Mouse (Mus musculus) naive thymus-derived CD4-positive, alpha-beta T cell, adult 2 months (primary cell): ENCODE results near the gene Trio.
"Not testable (repeated sequence)": the region's sequence is repeated elsewhere in the genome, so short reads cannot be mapped to it uniquely, and the experiment has no call there.

Source experiments
- DNase-seq: peaks from one replicate; pipeline ENCODE4 v3.0.0-alpha.2; 2011; ENCODE audit warnings: low read depth

Trio gene

DNA sequence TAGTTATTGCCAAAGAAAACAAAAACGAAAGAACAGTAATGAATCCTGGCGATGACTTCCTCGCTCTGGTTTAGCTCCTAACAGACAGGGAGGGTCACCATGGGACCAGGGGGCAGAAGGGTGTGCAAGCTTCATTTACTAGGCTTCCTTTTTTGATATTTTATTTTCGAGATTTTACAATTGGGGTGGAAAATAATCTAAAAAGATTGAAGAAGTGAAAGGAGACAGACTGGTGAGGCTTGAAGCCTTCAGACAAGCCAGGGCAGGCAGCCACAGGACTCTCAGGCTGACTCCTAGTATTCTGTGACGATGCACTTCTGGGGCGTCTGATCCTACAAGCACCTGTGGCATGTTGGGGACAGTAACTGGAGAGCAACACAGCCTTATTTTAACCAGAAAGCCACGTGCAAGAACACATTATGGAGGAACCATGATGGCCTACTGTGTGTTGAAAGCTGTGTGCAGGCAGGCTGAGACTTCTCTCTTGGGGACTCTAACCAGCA is 253.5 kb downstream of the Trio start:
- no peak for DNase-seq

DNA sequence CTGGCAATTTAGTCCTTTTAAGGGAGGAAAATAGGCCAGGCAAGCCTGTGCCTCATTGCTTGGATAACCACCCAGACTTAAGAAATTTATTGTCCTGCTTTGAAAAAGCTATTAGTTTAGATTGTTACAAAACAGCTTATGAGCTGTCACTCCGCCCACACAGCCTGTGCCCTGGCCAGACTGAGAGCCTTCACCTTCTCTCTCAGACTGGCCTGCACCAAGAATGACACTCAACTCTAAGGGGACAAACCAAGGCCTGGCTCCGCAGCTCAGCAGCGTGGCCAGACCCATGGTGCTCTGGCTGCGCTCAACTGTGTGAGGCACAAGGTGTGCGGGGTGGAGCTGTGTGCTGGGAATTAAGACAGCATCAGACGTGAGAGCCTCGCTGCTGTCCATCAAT is 254.1 kb downstream of the Trio start:
- DNase-seq: no peak

DNA sequence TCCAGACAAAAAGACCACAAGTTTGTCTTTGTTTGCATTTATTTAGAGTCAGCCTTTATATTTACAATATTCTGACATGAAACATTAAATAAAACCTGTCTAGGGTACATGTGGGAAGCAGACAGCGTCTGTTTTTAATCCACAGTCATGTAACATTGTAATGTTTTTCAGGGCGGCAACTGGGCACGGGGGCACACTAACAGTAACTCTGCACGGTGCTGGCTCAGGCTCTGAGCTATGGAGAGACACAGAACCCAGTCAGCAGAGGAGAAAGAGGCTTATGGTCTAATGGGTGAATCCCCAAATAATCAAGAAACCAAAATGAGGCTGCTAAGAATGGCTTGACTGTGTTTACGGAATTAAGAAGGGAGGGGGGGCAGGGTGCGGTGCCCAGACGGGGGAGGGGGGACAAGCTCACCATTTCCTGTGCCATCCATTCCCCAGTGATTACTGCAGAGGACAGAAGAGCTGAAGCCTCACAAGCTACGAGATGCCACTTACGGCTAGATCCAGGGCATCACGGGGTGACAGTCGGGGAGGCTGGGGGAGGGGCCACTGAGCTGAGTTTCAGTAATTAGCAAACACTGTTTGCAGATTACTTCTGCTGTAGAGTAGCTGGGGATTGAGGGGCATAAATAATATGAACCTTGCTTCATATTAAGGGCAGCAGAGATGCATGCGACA is 255.0 kb downstream of the Trio start:
- DNase-seq: no peak

DNA sequence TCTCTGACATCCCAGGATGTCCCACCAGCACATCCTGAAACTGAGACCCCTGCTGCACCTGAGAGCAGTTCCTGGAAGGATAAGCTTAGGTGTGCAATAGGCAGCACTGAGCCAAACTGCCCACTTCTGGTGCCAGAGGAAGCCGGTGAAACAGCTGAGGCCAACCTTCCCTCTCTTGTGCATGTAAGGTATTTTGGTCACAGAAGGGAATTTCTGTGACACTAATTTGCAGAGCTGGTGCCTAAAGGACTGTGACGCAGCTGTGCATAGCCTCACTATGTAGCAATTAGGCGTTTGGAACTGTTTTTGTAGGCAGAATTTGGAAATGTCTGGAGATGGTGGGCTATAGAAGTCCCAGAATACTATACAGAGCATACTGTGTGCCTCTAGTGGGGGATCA is 264.2 kb downstream of the Trio start:
- no peak for DNase-seq

DNA sequence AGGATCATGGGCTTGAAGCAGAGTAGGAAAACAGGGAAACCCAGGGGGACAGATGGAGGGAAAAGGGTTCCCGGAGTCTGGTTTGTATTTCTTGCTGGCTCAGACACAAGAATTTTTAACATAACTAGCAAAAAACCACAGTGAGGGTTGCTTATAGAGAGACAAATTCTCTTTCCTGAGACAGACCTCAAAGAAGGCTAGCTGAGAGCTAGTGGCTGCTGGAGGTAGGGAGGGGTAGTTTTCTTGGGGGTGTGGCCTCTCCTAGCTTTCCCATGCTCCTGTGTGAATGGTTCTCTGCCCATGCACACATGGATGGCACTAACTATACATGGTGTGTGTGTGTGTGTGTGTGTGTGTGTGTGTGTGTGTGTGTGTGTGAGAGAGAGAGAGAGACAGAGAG is 265.0 kb downstream of the Trio start:
- DNase-seq: peak; percentile 35

DNA sequence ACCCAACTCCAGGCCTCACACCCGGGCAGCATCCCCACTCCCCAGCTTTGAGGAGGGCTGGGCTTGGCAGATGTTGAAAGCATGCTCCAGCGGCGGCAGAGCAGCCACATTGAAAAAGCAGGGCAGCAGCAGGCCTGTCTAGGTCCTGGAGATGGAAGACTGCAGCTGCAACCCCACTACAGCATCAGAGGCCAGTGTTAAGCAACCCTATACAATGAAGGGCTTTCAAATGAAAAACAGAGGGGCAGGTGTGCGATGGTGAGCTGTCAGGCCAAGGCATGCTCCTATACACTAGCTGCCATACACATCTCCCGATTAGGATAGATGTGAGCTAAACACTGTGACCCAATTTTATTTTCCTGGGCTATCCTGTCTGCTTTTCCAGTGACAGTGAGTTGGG is 265.8 kb downstream of the Trio start:
- DNase-seq: no peak

DNA sequence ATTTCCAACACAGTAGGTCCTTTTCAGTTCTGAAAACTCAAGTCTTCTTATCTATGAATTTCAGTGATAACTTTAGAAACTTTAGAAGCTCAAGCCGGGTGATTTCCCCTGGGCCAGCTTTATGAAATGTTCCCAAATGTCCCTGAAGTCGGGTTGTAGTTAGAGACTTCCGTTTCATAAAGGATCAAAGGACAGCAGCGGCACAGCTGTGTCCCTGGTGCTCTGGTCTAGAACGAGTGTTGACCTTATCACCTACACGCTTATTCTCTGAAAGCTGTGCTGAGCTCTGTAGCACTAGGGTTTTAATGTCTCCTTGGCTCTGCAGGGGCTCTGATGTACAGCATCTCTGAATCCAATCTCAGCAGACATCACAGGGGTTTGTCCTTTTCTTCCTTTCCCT is 267.0 kb downstream of the Trio start:
- no peak for DNase-seq

DNA sequence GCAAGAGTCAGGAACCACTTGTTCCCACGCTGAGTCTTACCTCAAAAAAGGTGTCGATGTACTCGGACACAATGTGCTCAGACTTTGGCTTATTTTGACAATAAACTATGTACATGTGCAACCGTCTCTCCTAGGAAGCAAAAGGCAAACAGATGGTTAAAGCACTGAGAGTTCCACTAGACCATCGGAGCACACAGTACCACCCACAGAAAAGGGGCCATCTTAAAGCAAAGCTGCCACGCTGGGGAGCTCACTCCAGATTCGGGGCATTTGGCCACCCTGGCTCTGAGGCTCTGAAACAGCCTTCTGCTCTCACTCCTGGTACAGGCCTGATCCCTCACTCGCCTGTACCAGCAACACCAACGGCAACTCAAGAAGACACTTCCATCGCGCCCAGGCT is 269.2 kb downstream of the Trio start:
- no peak for DNase-seq

DNA sequence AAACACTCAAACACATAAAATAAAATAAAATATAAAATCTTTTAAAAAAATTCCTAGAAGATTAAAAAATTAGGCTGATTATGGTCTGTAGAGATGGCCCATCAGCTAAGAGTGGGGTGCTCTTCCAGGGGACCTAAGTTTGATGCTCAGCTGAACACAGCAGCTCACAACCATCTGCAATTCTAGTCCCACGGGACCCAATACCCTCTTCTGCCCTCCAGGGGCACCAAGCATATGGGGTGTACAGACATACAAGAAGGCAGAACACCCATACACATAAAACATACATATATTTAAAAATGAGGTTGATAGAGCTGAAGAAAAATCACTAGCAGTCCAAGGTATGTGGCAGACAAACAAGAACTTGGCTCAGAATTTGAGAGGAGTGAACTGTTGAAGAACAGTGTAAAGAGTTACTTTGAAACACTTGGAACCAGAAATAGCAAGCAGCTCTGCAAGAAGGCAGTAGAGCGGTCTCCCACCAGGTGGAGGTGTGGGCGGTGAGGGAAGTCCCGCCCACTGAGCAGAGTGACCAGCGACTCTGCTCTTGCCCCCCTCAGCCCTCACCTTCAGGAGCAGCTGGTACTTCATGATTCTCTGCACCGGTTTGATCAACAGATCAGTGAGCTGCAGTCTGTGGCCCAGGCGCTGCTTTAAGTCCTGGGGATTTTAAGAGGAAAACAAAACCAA is 270.9 kb downstream of the Trio start:
- DNase-seq: no peak

DNA sequence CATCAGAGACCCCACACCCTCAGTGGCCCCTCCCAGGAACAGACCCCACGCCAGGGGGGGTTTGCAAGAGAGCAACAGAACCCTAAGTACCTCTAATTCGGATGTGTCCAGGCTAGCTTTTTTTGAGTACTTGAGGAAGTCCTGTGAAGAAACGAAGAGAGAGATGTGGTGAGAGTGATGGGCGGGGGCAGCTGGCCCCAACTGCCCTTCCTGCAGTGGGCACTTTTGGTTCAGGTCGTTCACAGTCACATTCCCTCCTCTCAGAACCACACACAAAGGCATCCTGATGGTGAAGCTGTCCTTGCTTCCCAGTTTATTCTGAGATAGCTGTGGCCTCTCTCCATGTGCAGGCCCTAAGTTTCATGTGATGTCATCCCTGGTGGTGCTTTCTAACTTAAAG is 271.7 kb downstream of the Trio start:
- DNase-seq: no peak

DNA sequence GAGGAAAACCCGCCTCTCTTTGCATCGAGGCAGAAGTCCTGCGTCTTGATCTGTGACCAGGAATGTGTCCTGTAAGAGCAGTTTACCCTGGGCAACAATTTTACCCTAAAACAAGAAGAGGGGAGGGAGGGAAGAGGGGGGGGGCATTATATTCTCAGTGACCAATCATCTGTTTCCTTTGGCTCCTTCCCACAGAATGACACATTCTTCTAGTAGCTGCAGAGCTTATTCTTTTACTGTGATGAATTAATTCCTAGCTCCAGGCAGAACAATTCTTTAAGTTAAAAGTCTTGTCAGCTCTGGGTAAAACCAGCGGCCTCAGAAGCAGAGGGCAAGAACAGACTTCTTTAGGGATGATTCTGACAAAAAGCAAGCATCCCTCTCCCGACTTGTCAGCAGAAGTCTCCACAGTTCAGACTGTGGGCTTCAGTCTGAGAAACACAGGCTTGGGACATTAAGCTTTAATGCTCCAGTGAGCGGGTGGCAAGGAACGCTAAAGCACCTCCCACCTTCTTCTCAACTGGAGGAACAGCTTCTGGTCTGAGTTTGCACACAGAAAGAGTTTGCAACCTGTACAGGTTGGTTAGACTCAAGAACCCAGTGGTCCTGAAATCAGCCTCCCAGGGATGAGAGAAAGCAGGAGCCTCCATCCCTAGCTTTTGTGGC is 272.8 kb downstream of the Trio start:
- no peak for DNase-seq

DNA sequence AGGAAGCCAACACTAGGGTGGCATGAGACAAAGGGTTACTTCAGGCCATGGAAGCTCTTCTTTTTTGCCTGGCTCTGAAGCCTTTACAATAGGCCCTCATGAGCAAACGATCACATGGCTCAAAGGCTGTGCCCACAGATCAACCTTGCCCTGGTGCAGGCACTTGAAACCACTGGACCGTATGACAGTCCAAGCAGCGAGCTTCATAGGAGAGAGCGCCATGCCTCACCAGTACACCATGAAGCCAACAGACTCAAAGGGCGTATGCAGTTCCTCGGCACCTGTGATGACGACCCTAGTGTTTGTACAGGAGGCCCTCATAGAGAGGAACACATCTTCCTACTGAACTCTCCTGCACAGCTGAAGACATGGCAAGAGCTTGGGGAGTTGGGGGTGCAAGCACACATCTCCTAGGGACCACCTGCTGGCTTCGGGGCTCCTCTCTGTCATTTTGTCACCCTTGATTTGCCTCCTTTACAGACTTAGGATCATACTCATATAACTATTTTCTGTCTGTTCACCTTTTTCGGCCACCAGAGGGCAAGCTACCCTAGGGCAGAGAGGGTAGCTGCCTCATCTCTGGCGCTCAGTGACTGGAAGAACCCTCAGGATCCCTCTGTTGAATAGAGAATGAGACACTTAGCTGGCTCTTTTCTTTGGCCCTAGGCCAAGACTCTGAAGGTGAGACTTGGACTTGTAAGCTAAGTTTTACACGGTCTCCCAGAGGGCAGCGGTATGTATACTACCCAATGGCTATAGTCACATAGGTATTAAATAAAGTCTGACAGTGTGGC is 273.8 kb downstream of the Trio start:
- DNase-seq: peak; percentile 84

DNA sequence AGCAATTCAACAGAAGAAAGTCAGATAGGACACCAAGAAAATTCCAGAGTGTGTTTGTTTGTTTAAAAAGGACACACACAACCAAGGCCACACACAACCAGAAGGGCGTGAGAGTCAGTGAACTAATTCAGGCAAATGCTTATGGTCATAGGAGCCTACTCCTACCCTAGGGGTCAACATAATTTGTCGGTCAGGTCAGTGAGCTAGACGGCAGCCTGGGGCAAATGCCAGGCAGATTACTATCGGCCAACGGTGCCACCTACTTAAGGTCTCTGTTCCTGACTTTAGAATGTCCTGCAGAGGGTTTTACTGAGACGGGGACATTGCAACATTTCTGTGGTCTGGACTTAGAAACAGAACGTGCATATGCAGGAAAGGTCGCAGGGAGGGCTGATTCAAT is 276.9 kb downstream of the Trio start:
- no peak for DNase-seq

DNA sequence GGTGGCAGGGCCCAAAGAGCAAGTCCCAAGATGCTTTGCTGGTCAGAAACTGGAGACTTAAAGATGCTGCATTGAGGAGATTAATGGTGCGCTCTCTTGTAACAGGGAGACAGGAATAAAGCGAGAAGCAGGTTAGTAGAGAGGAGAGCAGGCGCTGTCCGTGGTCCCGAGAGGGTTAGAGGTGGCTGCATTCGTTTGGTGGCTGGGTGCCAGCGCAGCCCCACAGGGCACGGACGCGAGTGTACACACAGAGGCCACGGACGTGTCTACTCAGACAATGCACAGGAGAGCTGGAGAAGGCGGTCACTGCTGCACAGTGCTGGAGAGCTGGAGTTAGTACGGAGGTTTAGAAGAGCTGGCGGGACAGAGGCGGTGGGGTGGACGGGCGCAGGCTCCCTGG is 278.1 kb downstream of the Trio start:
- no peak for DNase-seq

DNA sequence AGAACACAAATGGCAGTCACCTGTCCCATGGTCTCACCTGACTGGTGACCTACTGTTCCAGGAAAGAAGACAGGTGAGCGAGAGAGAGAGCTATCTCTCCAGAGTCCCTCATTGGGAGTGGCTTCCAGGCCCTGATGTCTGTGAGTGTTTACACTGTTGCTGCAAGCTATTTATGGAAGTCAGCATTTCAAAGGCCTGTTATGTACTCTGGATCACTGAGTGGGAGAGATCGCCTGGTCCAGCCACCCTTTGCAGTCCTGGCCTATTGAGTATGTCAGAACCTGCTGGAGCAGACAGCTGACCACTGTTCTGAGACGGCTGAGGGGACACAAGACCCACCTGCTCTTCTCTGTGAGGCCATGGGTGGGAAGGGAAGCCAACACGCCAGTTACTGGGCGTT is 280.7 kb downstream of the Trio start:
- no peak for DNase-seq

DNA sequence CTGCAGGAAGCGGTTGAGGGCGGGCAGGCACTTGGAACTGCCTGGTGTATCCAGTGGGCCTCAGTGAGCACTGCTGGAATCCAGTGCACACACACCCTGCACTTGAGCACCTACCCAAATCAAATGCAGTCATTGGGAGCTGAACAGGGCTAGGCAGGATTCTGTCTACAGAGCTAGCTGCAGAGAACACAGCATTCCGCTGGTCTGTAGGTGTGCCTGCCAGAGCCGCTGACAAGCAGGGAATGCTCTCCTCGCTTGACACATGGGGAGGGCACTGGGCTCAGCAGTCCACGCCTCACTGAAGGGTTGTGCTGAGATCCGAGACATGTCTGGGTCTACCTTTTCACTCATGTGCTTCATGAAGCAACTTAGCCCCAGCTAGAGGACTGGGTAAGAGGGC is 285.6 kb downstream of the Trio start:
- DNase-seq: no peak

DNA sequence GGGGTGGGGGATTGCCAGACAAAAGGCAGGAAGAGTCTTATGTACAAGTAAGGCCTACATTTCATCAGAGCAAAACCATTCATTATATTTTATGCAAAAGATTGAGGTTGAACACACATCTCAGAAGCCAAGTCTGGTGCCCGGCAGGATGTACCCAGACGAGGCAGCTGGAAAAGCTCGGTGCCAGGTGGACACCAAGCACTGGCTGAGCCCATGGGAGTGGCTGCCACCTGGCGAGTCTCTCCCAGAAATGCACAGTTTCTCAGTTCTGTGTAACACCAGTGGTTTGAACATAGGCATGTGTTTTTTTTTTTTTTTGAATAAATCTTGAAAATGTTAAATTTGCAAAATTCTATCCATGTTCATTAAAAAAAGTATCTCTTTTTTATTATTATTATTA is 293.8 kb downstream of the Trio start:
- no peak for DNase-seq

DNA sequence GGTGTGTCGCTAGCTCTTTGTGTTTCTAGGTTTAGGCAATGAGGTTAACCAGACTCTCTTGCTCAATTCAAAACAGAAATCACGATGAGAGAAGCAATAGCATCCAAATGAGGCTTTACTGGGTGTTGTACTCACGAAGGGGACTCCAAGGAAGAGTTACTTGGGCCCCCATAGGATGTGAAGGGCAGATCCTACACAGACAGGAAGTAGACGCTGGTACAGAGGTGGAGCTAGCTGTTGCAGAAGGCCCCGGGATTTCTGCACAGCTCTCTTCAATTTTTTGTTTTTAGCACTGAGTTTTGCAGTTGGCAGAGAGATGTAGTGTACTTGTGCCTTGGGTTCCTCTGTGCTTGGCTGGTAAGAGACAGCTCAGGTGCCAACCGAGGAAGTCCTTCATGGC is 299.4 kb downstream of the Trio start:
- peak; percentile 58 for DNase-seq

DNA sequence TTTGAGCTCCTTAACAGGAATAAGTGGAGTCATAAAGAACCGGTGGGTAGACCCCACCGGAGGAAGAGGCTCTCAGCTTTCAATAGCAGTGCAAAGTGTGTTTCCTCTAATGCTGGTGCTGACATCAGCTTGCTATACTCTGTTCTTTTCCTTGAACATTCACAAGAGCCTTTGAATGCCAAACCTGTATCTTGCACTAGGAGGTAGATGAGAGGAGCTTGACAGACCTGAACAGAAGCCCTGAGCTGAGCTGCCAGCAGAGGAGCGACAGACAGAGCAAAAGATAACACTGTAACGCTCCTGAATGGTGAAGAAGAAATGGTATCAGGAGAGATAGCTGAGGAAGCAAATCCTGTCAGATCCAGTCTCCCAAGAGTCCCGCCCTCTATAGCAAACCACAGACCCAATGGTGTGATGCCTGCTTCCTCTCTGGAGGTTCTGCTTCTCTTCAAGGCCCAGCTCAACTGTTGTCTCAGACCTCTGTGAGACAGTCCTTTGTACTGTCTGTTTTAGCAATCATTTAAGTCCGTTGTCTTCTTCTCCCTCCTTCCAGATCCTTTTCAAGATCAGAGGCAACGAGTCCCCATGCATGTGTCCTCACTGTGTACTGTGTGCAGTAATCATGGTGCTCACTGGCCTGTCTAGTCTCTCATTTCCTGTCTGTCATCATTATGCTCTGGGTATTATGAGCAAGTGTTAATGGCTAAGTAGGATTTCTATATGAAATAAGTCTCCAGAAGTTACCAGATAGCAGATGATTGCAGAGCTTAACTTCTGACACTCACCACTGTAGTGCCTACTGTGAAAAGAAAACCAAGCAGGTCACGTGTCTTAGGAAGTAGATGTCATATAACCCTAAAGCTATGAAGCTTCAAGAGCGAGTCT is 300.6 kb downstream of the Trio start:
- peak; percentile 60 for DNase-seq

DNA sequence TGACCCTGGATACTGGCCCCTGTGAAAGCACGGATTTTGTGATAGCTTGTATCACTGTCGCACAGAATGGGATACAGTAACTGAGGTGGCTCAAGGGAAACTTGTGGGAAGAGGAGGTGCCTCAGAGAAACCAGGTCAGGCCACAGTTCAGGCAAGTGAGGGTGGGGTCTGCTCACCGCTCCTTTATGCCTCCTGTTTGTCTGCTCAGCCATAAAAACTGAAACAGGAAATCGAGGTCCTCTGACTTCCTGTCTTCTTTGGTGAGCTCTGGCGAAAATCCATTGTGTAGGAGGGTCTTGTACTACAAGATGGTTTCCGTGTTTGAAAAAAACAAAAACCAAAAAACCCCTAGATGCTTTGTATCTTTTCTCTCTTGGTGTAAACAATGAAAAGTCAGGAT is 301.4 kb downstream of the Trio start:
- DNase-seq: peak; percentile 75

DNA sequence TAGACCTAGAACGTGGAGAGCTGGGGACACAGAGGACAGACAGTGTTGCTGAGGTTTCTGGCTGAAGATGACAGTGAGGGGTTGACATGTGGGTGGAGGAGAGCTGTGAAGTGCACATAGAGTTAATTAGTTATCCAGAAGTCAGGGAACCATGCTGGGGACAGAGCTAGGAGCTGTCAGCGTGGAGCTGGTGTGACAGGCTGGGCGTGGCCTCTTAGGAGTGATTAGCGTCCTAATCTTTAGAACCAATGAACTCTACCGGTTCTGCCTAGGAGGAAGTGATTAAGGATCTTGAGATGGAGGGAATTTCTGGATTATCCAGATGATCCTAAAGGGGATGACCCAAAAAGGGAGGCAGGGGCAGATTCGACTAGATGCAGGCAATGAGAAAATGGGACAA is 301.9 kb downstream of the Trio start:
- DNase-seq: peak; percentile 26

DNA sequence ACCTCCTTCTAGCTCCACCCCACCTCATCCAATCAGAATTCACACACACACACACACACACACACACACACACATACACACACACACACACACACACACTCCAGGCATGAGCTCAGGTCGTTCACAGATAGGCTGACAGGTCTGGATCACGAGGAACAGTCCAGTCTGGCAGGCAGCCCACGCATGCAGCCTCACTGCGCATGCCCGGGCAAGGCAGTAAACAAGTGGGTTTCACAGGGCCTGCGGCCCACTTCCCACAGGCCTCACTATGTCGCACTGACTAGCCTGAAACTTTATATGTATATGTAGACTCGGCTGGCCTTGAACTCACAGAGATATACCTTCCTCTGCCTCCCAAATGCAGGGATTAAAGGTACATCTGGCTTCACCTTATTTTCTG is 305.4 kb downstream of the Trio start:
- not testable (repeated sequence) for DNase-seq
